Mouse (Mus musculus): ENCODE results near the gene Olfr995.

Olfr995 gene

GRCm38 (mm10) chr2:85443539-85443938 lies at the start of gene Olfr995:
TSS of gene Olfr995 (minus strand) at chr2:85443639.
- ChIA-PET POLR2A (no interaction called here), CTCF (no interaction called here)

GRCm38 (mm10) chr2:85490396-85490795 lies 47.0 kb upstream of the Olfr995 start:
- ChIA-PET POLR2A (no interaction called here), CTCF (no interaction called here)

DNA sequence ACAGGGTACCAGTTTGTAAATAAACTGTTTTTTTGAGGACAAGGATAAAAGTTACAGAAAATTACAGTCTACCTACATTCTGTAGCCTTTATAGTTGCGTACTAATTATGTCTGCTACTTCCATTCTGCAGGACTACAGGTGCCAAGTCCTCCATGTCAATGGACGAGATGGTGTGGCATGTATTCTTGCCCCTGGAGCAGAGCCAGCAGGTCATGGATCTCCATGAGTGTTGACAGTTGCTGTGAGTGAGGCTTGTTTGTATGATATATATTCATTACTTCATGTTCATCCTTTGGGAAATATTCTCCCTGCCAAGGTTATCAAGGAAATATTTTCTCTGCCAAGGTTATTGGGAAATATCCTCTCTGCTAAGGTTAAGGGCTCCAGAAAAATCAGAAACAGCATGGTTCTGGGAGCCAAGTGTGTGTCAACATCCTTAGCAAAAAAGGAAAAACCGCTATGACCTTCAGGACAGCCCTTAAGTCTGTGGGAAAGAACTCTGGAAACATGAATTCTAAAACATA lies 23.4 kb upstream of the Olfr995 start:
- ChIA-PET CTCF (no interaction called here), POLR2A (no interaction called here)

- POLR2A ChIA-PET: no interaction called here
- CTCF ChIA-PET: no interaction called here
These were observed 893 bp downstream of the Olfr995 start for GRCm38 (mm10) chr2:85442546-85442945.

- CTCF ChIA-PET: no interaction called here
- POLR2A ChIA-PET: no interaction called here
These were observed 7.1 kb downstream of the Olfr995 start, which contains the start of gene Olfr994 for GRCm38 (mm10) chr2:85436351-85436750. TSS of gene Olfr994 (minus strand) at chr2:85436451.

DNA sequence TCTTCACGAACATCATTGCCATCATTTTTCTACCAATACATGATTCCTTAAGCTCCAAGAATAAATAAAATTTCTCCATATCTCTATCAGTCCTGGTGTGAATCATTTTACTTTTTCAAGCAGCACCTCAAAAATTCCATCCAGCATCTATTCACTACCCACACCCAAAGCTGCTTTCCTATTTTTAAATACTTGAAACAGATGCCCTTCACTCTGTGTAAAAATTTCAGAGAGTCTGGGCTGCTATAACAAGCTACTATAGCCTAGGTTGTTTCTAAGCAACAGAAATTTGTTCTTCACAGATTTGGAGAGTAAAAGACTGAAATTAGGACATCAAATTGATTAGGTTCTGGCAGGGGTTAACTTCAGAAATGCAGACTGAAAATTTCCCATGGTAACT lies 17.5 kb downstream of the Olfr995 start:
- ChIA-PET CTCF (no interaction called here), POLR2A (no interaction called here)

DNA sequence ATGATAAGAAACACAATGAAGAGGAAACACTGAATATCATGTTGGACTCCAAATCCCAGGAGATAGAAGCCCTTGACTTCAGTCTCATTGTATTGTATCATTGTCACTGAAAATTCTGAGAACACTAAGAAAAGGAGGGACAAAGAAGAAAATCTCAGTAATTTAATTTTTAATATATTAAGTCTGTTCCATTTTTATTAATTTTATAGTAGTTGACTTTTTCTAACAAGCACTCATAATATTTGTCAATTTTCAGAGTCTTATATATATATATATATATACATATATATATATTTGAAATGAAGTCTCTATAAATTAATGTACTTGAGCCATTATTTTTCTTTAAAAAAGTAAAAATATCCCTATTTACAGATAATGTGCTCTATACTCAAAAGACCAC lies 28.7 kb downstream of the Olfr995 start, which contains the start of gene Olfr993:
Gene Olfr993, minus strand, starts transcription at position 101 of the 400 bp plus-strand sequence.
- ChIA-PET POLR2A (no interaction called here), CTCF (no interaction called here)

DNA sequence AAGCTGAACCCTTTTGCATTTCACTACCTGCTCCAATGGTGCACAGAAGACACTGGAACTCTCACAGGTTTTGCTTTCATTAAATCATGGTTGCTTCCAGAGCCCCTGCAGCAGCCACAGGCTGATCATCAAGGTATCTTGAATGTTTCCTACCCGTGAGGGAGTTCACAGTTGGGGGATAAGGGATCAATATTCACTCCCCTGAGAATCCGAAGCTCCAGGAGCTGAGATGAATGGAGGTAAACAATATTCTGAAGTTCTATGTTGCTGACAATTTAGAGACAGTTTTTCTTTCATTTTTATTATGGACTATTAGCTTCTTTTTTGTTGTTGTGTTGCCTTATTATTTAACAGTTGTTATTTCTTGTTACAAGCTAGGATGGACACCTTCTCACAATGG lies 34.1 kb downstream of the Olfr995 start, which contains the start of gene Olfr992:
Gene Olfr992, minus strand, starts transcription at position 101 of the 400 bp plus-strand sequence.
- CTCF ChIA-PET: no interaction called here
- POLR2A ChIA-PET: no interaction called here
